Mouse (Mus musculus) stomach, embryonic 15.5 days (tissue): ENCODE results near the gene 1810024B03Rik. TPM values are rescaled to one million over a fixed set of nuclear protein-coding genes. Genes with fewer than 3 reads are reported as not detected.

Experiments used
- polyA plus RNA-seq: library from polyadenylated mRNA; unstranded; fragments of >200 nt; fragmentation: Nextera tagmentation; extraction: Ambion mirVana; gene quantifications from 2 replicates; pipeline ENCODE4 v1.2.1, GENCODE M21; 2015

1810024B03Rik gene
- polyA plus RNA-seq, 1 experiment from 2014 or later: 1.9 TPM

Other genes with a start within 250 kb of the 1810024B03Rik start
- 9.6 and 9.9 TPM in 2 replicates for gene Ap4e1, start 199.6 kb downstream of the 1810024B03Rik start, polyA plus RNA-seq
- 52.6 and 53.9 TPM in 2 replicates for gene Blvra, start 137.6 kb downstream of the 1810024B03Rik start, polyA plus RNA-seq
- 73.9 and 78.8 TPM in 2 replicates for gene Ncaph, start 74.3 kb downstream of the 1810024B03Rik start, polyA plus RNA-seq
- 28.8 and 29.9 TPM in 2 replicates for gene Itpripl1, start 64.8 kb downstream of the 1810024B03Rik start, polyA plus RNA-seq
- 40.3 and 47.1 TPM in 2 replicates for gene Snrnp200, start 106 bp upstream of the 1810024B03Rik start, polyA plus RNA-seq
- 52.3 and 61.7 TPM in 2 replicates for gene Ciao1, start 39.5 kb upstream of the 1810024B03Rik start, polyA plus RNA-seq
- 29.2 and 29.4 TPM in 2 replicates for gene Tmem127, start 39.6 kb upstream of the 1810024B03Rik start, polyA plus RNA-seq
- gene Stard7, start 61.9 kb upstream of the 1810024B03Rik start, polyA plus RNA-seq: 73.7 and 81.4 TPM in 2 replicates
- 4.5 and 6.4 TPM in 2 replicates for gene Dusp2, start 127.9 kb upstream of the 1810024B03Rik start, polyA plus RNA-seq
- gene Astl, start 130.4 kb upstream of the 1810024B03Rik start, polyA plus RNA-seq: not detected in 2 replicates
- 2.6 and 3.2 TPM in 2 replicates for gene Adra2b, start 154.9 kb upstream of the 1810024B03Rik start, polyA plus RNA-seq
- 0.15 and 0.30 TPM in 2 replicates for gene Gpat2, start 216.9 kb upstream of the 1810024B03Rik start, polyA plus RNA-seq
- gene Fahd2a, start 236.3 kb upstream of the 1810024B03Rik start, polyA plus RNA-seq: 24.6 and 25.2 TPM in 2 replicates